Mouse (Mus musculus) embryo, embryonic 10 days (tissue): ENCODE results near the gene Ncam1.

ENCODE experiments used
- DNase-seq: peaks from one replicate; pipeline ENCODE4 v3.0.0-alpha.2; 2015; ENCODE audit warnings: low spot score

Ncam1 gene

GRCm38 (mm10) chr9:49621691-49622090 lies 177.0 kb downstream of the Ncam1 start:
- DNase-seq = no peak

GRCm38 (mm10) chr9:49618699-49619392 lies 179.9 kb downstream of the Ncam1 start:
- no peak for DNase-seq

GRCm38 (mm10) chr9:49618266-49618665 lies 180.5 kb downstream of the Ncam1 start:
- DNase-seq = no peak

GRCm38 (mm10) chr9:49617216-49617615 lies 181.5 kb downstream of the Ncam1 start:
- DNase-seq = peak; percentile 69

GRCm38 (mm10) chr9:49612387-49612786 lies 186.3 kb downstream of the Ncam1 start:
- no peak for DNase-seq

- no peak for DNase-seq
Observed at GRCm38 (mm10) chr9:49608191-49608590, 190.5 kb downstream of the Ncam1 start.

- no peak for DNase-seq
Observed at GRCm38 (mm10) chr9:49606717-49607116, 192.0 kb downstream of the Ncam1 start.

GRCm38 (mm10) chr9:49606317-49606716 lies 192.4 kb downstream of the Ncam1 start:
- peak; percentile 39 for DNase-seq

GRCm38 (mm10) chr9:49605791-49606190 lies 192.9 kb downstream of the Ncam1 start:
- peak; percentile 16 for DNase-seq

- no peak for DNase-seq
Observed at GRCm38 (mm10) chr9:49605351-49605750, 193.4 kb downstream of the Ncam1 start.

- no peak for DNase-seq
Observed at GRCm38 (mm10) chr9:49601215-49601614, 197.5 kb downstream of the Ncam1 start.

- DNase-seq = no peak
Observed at GRCm38 (mm10) chr9:49595635-49596348, 202.9 kb downstream of the Ncam1 start.

- DNase-seq = no peak
Observed at GRCm38 (mm10) chr9:49594876-49595634, 203.7 kb downstream of the Ncam1 start.

GRCm38 (mm10) chr9:49593951-49594536 lies 204.7 kb downstream of the Ncam1 start:
- peak; percentile 35 for DNase-seq

- no peak for DNase-seq
Observed at GRCm38 (mm10) chr9:49592006-49592405, 206.7 kb downstream of the Ncam1 start.

GRCm38 (mm10) chr9:49590261-49590660 lies 208.5 kb downstream of the Ncam1 start:
- DNase-seq = no peak

GRCm38 (mm10) chr9:49577136-49577535 lies 221.6 kb downstream of the Ncam1 start:
- no peak for DNase-seq

- peak; percentile 57 for DNase-seq
Observed at GRCm38 (mm10) chr9:49571695-49572510, 226.8 kb downstream of the Ncam1 start.

GRCm38 (mm10) chr9:49570731-49571694 lies 227.7 kb downstream of the Ncam1 start:
- DNase-seq = peak; percentile 86

GRCm38 (mm10) chr9:49570033-49570660 lies 228.6 kb downstream of the Ncam1 start:
- DNase-seq = no peak
